Mouse (Mus musculus): Measurements from ENCODE around the gene Lsm14a.

Gene Lsm14a

GRCm38 (mm10) chr7:34393215-34393614, at the start of gene Lsm14a:
TSS of gene Lsm14a (minus strand) at chr7:34393315.
- no peak for DNase-seq

- DNase-seq, result no peak
Observed at GRCm38 (mm10) chr7:34438903-34439302, 45.8 kb upstream of the Lsm14a start.

GRCm38 (mm10) chr7:34433597-34433996, 40.5 kb upstream of the Lsm14a start:
- no peak for DNase-seq

DNA sequence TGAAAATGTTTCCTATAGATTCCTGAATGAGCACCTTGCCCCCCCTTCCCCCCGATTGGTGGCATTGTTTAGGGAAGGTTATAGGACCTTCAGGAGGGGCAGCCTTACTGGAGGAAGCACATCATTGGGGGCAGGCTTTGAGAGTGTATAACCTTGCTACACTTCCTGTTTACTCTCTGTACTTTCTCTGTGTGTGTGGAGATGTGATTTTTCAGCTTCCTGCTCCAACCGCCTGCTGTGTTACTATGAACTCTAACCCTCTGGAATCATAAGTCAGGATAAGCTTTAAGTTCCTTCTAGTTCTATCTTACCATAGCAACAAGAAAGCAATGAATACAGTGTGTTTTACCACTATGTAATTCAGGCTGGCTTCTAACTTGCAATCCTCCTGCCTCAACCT, 28.1 kb upstream of the Lsm14a start:
- no peak for DNase-seq

DNA sequence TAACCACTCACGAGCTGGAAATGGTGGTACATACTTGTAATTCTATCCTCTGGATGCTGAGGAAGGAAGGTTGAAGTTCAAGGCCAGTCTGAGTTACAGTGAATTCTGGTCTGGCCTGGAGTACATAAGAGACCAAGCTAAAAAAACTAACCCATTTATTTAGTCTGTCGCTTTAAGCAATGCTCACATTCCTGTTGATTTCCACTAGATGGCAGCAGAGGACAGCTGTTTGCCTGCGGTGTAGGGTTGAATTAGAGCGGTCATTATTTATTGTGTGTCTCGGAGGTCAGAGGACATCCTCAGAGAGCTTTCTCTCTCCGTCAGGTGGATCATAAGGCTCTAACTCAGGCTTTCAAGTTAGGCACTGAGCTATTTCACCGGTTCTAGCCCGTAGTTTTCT, 14.4 kb upstream of the Lsm14a start:
- peak; percentile 21 for DNase-seq

DNA sequence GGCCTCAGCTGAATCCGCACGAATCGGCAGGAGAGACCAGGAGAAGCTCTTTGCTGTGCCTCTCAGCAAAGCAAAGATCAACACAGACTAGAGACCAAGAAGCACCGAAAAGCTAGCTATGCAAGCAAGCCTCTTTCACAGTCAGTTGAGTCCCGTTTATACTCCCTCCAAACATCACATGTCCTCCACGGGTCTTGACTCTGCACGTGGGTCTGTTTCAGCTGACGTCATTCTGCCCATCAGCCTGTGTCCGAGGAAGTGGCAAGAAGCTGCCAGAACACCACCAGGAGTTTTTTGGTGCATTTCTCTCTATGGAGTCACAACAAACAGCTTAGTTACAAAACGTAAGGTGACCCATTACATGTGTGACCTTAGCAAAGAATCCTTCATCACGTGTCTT, 10.8 kb upstream of the Lsm14a start:
- DNase-seq, result no peak

GRCm38 (mm10) chr7:34400070-34400469, 7.0 kb upstream of the Lsm14a start:
- no peak for DNase-seq

DNA sequence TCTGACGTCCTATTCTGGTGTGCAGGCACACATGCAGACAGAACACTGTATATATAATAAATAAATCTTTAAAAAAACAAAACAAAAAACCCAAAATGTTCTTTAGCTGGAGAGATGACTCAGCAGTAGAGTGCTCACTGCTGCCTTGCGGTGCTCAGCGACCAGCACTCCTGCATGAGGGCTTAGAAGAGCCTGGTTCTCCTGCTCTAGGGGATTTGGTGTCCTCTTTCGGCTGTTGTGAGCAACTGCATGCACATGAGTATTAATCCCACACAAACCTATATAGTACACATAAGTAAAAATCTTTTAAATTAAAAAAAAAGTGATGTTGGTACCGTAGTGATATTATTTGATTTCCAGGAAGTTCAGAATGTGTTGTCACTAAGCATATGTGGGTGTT, 5.7 kb upstream of the Lsm14a start:
- DNase-seq, result no peak

GRCm38 (mm10) chr7:34396791-34397190, 3.7 kb upstream of the Lsm14a start:
- DNase-seq, result no peak

- no peak for DNase-seq
Observed at GRCm38 (mm10) chr7:34395761-34396160, 2.6 kb upstream of the Lsm14a start.

- DNase-seq, result no peak
Observed at GRCm38 (mm10) chr7:34394636-34395035, 1.5 kb upstream of the Lsm14a start.

DNA sequence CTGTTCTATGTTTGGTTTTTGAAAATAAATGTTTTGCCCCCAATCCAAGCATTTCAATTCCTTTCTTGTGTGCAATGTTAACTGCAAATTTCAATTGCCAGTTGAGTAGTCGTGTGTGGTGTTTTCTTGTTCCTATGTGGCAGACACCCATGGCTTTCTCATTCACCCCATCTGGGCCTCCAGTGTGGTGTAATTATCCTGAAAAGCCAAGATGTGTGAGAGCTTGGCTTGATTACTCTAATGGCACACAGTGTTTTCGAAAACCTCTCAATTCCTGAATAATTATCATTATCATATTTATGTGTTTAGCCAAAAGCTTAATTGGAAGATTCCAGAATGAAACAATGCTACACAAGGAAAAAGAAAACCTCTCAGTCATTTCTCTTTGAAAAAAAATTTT, 976 bp upstream of the Lsm14a start:
- no peak for DNase-seq

DNA sequence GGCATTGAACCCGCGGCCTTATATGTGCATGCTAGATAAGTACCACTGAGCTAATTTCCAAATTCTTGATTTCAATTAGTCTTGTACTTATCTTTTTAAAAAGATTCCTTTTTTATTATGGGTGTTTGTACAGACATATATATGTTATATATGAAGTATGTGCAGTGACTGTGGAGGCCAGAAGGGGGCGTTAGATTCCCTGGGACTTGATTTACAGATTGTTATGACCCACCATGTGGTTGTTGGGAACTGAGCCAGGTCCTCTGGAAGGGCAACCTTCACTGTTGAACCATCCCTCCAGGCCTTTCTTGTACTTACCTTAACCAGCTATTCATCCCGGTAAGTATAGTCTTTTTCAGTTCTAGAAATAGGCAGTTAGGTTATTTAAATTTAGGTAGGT, 780 bp downstream of the Lsm14a start:
- no peak for DNase-seq

DNA sequence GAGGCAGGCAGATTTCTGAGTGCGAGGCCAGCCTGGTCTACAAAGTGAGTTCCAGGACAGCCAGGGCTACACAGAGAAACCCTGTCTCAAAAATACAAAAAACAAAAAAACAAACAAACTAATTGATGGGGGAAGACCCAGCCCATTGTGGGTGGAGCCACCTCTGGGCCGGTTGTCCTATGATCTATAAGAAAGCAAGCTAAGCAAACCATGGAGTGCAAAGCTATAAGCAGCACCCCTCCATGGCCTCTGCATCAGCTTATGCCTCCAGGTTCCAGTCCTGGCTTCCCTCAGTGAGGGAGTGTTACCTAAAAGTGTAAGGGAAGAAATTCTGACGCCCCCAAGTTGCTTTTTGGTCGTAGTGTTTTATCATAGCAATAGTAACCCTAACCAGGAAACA, 1.4 kb downstream of the Lsm14a start:
- DNase-seq, result no peak

GRCm38 (mm10) chr7:34390834-34391155, 2.3 kb downstream of the Lsm14a start:
- DNase-seq, result peak; percentile 8

DNA sequence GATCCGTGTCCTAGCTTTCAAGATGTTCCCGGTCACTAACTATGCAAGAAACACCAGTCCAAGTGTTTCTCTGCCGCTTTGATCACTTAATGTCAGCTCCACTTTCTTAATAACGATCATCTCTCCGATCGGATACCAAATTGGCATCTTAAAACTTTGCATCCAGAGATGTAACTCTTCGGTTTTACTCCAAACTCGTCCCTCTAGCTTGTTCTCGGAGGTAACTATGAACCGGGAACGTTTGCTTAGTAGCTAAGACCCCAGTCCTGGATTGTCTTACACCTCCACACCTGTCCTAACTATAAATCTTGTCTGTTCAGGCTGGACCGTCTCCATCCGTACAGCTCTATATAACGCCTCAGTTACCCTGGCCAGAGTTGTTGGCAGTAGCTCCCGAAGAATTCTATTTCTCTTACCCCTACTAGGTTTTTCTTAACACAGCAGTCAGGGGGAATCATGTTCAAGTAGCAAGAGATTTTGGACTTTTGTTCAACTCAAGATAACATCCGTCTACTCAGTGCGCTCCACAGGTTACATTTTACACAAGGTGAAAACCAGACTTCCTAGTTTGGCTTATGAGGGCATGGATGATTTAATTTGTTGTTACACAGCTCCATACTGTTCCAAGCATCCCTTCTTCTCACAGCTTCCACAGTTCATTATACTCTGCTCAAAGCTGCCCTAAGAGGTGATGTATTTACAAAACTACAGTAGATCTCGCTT, 2.8 kb downstream of the Lsm14a start:
- DNase-seq, result no peak

- DNase-seq, result peak; percentile 95
Observed at GRCm38 (mm10) chr7:34389277-34390085, 3.6 kb downstream of the Lsm14a start.

- DNase-seq, result peak; percentile 63
Observed at GRCm38 (mm10) chr7:34388445-34389276, 4.5 kb downstream of the Lsm14a start.

DNA sequence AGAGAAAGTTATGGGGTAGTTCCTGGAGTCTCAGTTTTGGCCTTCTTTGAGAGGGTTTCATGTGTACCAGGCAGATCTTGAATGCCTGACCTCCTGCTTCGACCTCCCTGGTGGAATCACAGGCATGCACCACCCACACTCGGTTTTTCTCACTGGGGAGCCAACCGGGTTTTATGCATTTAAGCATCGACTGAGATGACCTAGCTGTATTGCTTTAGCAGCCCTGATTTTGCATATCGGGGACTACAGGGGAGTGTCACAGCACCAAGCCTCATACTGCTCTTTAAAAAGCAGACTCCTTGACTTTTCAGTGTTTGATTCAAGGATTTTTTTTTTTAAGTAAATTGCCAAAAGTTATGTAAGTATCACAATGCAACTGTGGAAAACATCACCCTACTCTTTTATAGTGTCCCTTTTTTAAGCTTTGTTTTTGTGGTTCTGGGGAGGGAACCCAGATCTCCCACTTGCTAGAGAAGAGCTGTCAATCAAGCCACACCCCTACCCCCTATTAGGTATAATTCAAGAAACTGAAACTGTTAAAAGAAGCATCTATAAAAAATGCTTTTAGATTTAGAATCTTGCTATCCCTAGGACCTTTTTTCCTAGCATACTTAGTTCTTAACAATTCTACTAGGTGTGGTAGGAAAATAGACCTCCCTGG, 5.2 kb downstream of the Lsm14a start:
- no peak for DNase-seq

- no peak for DNase-seq
Observed at GRCm38 (mm10) chr7:34382803-34383202, 10.3 kb downstream of the Lsm14a start.

DNA sequence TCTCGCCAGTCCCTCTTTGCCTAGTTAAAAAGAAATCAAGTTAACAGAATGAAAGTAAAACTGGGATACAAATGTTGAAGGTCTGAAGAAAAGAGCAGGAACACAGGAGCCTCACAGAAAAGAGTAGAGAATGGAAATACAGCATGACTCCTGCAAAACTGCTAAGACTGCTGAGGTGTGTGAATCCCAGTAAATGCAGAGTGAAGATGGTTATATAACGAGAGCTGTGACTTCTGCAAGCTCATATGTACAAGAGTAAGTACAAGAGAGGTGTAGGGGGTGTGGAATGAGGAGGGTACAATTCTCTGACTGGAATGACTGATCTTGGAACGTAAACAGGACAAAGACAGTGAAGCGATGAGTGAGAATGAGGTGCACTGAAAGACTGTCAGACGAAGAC, 11.4 kb downstream of the Lsm14a start:
- no peak for DNase-seq

DNA sequence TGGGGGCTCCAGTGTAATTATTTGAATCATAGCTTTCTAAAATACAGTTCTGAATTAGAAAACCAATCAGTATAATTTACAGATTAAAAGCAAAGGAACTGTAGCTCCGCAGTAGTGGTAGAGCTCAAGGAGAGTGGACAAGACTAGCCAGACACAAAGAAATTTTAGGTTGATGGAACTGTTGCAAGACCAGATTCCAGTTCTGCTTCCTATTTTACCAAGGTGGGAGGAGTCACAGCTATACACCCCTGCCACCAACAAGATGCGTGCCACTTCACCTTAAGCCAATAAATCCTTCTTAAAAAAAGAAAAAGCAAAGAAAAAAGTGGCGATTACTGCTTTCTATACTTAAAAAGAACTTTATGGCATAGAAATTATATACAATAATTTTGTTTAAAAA, 12.8 kb downstream of the Lsm14a start:
- DNase-seq, result no peak

DNA sequence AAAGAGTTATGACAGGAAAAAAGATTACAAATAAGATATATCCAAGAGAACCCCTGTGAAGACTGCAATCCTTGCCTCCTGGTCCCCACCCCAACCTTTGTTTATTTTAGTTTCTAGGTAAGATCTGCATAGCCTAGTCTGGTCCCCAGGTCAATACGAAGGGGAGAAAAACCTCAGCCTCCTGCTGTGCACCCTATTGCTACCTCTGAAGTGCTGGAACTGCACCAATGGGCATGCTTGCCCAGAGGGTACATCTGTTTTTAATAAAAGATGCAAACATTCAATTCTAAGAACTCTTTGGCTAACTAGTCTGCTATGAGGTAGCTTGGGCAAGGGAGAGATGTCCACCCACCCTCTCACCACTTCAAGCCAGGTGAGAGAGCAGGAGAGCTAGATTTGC, 19.2 kb downstream of the Lsm14a start:
- DNase-seq, result no peak

All from right cerebral cortex, postnatal 14 days (tissue).